Mouse (Mus musculus) hindbrain, postnatal 0 days (tissue): ENCODE measurements around the gene Ints1. TPM values are rescaled to one million over a fixed set of nuclear protein-coding genes. Genes with fewer than 3 reads are reported as not detected.
A peak's percentile ranks its signal among the peaks of the same experiment; 100 is the strongest.
"Not testable (repeated sequence)": the region's sequence is repeated elsewhere in the genome, so short reads cannot be mapped to it uniquely, and the experiment has no call there.

Source experiments
- ATAC-seq: fragments of 200-750 bp; cut with Nextera tagmentation; 2 replicates; pipeline ENCODE4 v1.8.0; 2017; ENCODE audit warnings: mild to moderate bottlenecking, moderate TSS enrichment, moderate library complexity
- DNase-seq: peaks from one replicate; pipeline ENCODE4 v3.0.0-alpha.2; 2015; ENCODE audit warnings: low spot score
- H3K27ac ChIP-seq: fragments of 300-500 bp; sonication (generic); 2 replicates; pipeline ENCODE4 v1.5.1; 2014; ENCODE audit warnings: mild to moderate bottlenecking
- H3K27me3 ChIP-seq: fragments of 300-500 bp; sonication (generic); 2 replicates; pipeline ENCODE4 v1.6.1; 2014; ENCODE audit warnings: low read length, mixed read lengths; ENCODE audit not compliant: insufficient read depth
- H3K36me3 ChIP-seq: fragments of 300-500 bp; sonication (generic); 2 replicates; pipeline ENCODE4 v1.6.1; 2014; ENCODE audit warnings: low read length, mixed read lengths; ENCODE audit not compliant: insufficient read depth
- H3K4me1 ChIP-seq: fragments of 300-500 bp; sonication (generic); 2 replicates; pipeline ENCODE4 v1.6.1; 2014; ENCODE audit warnings: antibody characterized with exemption, low read length, mixed read lengths; ENCODE audit not compliant: insufficient read depth
- H3K4me2 ChIP-seq: fragments of 300-500 bp; sonication (generic); 2 replicates; pipeline ENCODE4 v1.6.1; 2014; ENCODE audit warnings: low read depth, mild to moderate bottlenecking, low read length, moderate library complexity, mixed read lengths
- H3K4me3 ChIP-seq: fragments of 300-500 bp; sonication (generic); 2 replicates; pipeline ENCODE4 v1.5.1; 2014; ENCODE audit warnings: low read length
- H3K9ac ChIP-seq: fragments of 300-500 bp; sonication (generic); replicated peaks from 2 replicates; pipeline ENCODE4 v1.6.1; 2014; ENCODE audit warnings: mild to moderate bottlenecking, low read length, moderate library complexity, mixed read lengths
- H3K9me3 ChIP-seq: fragments of 300-500 bp; sonication (generic); 2 replicates; pipeline ENCODE4 v1.6.1; 2016; ENCODE audit warnings: low read length, mixed read lengths
- CTCF ChIP-seq: IDR thresholded peaks from 2 replicates; pipeline ENCODE4 v1.5.1; 2016; ENCODE audit warnings: antibody characterized with exemption, control low read depth, low read depth
- WGBS: fragments of 180-500 bp; shearing (Covaris S2); extraction: QIAGEN DNeasy Blood & Tissue Kit; methylation state at CpG from one replicate; pipeline ENCODE4 v1.1.7; 2014; 5-methylcytosine and 5-hydroxymethylcytosine counted together
- polyA plus RNA-seq: library from polyadenylated mRNA; unstranded; fragments of >200 nt; fragmentation: Nextera tagmentation; extraction: Ambion mirVana; gene quantifications from 2 replicates; pipeline ENCODE4 v1.2.1, GENCODE M21; 2015
- total RNA-seq: library from RNA; depleted of rRNA; stranded (reverse); fragments of >200 nt; gene quantifications from 2 replicates; pipeline ENCODE4 v1.2.3, GENCODE M21; 2014

Ints1 gene
- total and polyA plus RNA-seq, 2 experiments from 2014 or later, result 23.2 to 158 TPM

DNA sequence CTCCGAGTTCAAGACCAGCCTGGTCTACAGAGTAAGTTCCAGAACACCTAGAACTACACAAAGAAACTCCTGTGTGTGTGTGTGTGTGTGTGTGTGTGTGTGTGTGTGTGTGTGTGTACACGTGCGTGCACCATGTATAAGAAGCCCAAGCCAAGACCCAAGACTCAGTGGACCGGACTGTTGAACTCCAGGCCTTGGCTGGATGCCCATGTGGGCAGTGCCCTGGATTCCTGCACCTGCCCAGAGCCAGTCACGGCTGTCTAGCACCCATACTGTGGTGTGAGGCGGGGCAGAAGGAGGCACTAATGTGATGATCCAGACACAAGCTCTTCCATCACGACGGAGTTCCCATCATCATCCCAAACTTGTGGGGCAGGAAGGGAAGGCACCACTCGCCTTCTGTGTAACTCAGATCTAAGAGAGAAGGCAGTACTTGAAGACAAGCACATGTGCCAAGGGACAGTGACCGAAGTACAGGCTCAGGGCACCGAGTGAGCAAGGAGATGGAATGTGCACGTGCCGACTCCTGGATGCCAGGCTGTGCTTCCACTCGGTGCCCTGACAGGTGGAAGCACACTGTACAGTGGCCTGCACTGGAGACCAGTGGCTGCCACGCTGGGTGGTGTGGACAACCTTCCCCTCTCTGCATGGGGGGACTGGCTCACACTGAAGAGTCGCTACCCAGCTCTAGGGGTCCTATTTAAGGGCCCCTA is 25.9 kb downstream of the Ints1 start:
- no peak for ATAC-seq
- 76% methylated on average over 16 of the region's 16 CpGs for WGBS

DNA sequence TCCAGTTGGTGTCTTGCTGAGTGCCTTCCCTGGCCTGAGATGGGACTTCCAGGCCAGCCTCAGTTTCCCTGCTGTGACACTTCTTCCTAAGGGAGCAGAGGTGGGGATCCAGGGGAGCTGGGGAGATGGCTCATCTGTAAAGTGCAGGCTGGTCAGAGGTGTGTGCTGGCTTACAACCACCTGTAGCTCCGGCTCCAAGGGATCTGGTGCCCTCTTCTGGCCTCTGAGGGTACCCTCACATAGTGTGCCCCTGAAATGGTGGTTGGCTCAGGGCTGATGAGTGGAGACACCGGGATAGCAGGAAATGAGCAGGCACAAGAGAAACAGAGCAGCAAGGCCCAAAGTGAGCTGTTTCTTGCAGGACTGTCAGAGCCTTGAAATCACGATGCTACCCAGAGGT is 29.7 kb downstream of the Ints1 start:
- H3K4me3 ChIP-seq, result no peak overlapping the region
- DNase-seq (peak; percentile 78), ATAC-seq (peak; percentile 78)
- H3K4me2 ChIP-seq, result no peak overlapping the region
- no peak overlapping the region for H3K9ac ChIP-seq
- no peak overlapping the region for H3K27ac ChIP-seq
- H3K4me1 ChIP-seq, result no peaks in the 10 kb centered on the region
- no peaks in the 10 kb centered on the region for H3K27me3 ChIP-seq
- TF ChIP-seq CTCF, result peak; percentile 84
- H3K9me3 ChIP-seq, result no peaks in the 10 kb centered on the region
- no peaks in the 10 kb centered on the region for H3K36me3 ChIP-seq
- 4% methylated on average over 3 of the region's 3 CpGs for WGBS

More for the DNA sequence above, 25.9 kb downstream of the Ints1 start:
- no peaks in the 10 kb centered on the region for H3K4me1 ChIP-seq
- no peak overlapping the region for H3K4me3 ChIP-seq
- no peak overlapping the region for H3K27ac ChIP-seq
- H3K36me3 ChIP-seq, result peaks cover 27% of the 10 kb centered on the region
- no peaks in the 10 kb centered on the region for H3K27me3 ChIP-seq
- no peaks in the 10 kb centered on the region for H3K9me3 ChIP-seq
- no peak overlapping the region for H3K4me2 ChIP-seq
- peak; percentile 35 for DNase-seq
- no peak for TF ChIP-seq CTCF
- H3K9ac ChIP-seq, result no peak overlapping the region

DNA sequence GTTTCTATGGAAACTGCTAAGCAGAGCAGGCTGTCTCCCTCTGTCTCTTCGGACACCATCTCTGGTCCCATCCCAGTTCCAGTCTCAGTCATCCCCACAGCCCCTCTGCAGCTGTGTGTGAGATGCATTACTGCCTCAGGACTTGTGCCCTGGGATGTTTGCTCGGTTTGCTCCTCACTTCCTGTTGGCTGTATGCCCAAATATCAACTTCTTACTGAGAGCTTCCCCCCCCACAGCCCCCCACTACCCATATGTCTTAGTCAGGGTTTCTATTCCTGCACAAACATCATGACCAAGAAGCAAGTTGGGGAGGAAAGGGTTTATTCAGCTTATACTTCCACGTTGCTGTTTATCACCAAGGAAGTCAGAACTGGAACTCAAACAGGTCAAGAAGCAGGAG is 32.8 kb downstream of the Ints1 start:
- H3K36me3 ChIP-seq, H3K4me1 ChIP-seq, H3K27ac ChIP-seq, ATAC-seq, H3K9ac ChIP-seq, H3K9me3 ChIP-seq, H3K4me2 ChIP-seq, H3K27me3 ChIP-seq, DNase-seq, H3K4me3 ChIP-seq: not testable (repeated sequence)
- WGBS, result 55% methylated on average over 3 of the region's 3 CpGs

DNA sequence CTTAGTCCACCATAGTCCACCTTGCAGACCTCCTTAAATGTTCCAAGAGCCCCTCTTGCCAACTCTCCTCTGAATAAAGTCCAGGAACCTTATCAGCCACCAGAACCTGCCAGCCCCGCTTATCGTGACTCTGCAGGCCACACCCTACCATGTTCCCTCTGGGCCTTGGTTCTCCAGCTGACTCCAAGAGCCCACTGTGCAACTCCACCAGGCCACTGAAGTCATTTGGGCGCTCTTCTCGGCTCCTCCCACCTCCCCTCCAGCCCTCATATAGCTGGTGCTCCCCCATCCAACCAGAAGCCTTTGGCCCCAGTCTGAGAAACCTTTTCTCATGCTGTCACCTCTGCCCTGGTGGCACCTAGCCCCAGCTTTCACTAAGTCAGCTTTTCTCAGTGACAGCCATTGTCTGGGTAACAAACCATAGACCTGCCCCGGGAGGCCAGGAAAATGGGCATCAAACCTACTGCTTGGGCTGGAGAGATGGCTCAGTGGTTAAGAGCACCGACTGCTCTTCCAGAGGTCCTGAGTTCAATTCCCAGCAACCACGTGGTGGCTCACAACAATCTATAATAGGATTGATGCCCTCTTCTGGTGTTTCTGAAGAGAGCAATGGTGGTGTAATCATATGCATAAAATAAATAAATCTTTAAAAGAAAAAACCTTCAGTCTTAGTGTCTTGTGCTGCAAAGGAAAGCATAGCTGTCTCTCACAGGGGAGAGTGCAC is 36.7 kb downstream of the Ints1 start:
- Histone ChIP-seq H3K4me3 (no peak overlapping the region), H3K9me3 (no peaks in the 10 kb centered on the region), H3K4me1 (peaks cover 11% of the 10 kb centered on the region; the same call in 1 of the 2 replicates), H3K4me2 (no peak overlapping the region), H3K27ac (no peak overlapping the region), H3K9ac (no peak overlapping the region), H3K27me3 (no peaks in the 10 kb centered on the region), H3K36me3 (no peaks in the 10 kb centered on the region)
- TF ChIP-seq CTCF, result no peak
- no peak for DNase-seq
- 72% methylated on average over 7 of the region's 7 CpGs for WGBS
- no peak for ATAC-seq

DNA sequence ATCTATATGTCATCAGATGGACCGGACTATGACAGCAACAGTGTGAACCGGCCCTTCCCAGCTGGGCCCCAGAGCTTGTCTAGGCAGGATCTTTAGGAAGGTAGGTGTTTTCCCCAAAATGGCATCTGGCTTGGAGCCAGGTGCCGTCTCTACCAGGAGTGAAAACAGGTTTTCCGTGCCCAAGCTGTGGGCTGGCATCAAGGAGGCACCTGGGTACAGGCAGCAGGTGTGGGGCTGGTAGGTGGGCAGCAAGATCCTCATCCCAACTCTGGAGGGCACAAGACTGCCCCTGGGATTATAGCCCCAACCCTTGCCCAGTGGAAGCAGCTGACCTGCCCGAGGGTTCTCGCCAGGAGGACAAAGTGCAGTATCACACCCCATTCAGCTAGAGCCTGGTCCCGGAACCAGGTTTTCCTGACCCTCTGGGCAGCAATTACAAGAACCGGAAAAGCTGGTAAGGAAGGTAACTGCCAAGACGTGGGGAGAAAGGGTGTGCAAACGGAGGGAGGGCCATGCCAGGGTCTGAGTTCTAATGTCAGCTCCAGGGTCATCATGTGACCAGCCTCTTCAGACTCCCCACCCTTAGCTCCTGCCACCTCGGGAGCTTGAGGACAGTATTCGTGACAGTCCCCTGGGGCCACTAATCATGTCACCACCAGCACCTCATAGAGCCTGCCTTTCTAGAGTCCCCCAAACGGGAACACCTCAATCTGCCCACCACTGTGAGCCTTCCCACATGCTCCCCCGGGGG is 37.5 kb downstream of the Ints1 start:
- Histone ChIP-seq H3K27me3 (no peaks in the 10 kb centered on the region), H3K27ac (no peak overlapping the region), H3K4me3 (no peak overlapping the region), H3K36me3 (no peaks in the 10 kb centered on the region), H3K9ac (no peak overlapping the region), H3K4me1 (peaks cover 16% of the 10 kb centered on the region; the same call in 1 of the 2 replicates), H3K4me2 (no peak overlapping the region), H3K9me3 (no peaks in the 10 kb centered on the region)
- DNase-seq (no peak), ATAC-seq (no peak)
- TF ChIP-seq CTCF, result no peak
- WGBS, result 81% methylated on average over 14 of the region's 14 CpGs

DNA sequence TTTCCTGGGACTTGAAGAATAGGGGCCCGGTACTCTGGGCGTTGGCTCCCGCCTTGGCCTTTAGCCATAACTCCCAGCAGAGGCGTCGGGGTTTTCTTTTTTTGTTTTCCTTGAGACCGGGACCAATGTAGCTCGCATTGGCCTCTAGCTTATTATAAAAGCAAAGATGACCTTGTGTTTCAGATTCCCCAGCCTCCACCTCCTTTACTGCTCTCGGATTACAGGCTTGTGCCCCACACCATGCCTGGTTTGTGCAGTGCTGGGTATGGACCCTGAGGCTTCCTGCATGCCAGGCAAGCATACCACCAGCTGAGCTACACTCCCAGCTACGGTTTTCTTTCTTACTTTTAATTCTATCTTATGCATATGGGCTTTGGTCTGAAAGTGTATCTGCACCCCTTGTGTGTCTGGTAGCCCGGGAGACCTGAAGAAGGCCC is 39.0 kb downstream of the Ints1 start:
- Histone ChIP-seq H3K9me3 (no peaks in the 10 kb centered on the region), H3K27me3 (no peaks in the 10 kb centered on the region), H3K27ac (no peak overlapping the region), H3K4me3 (peak overlapping the region; percentile 54), H3K4me1 (peaks cover 25% of the 10 kb centered on the region; the same call in 1 of the 2 replicates), H3K4me2 (peak overlapping the region; percentile 94), H3K36me3 (no peaks in the 10 kb centered on the region), H3K9ac (0 out of 2 replicates have a peak overlapping the region, but pooled peaks have one; percentile 63)
- no peak for TF ChIP-seq CTCF
- DNase-seq (no peak), ATAC-seq (peak; percentile 45)
- WGBS, result 8% methylated on average over 10 of the region's 10 CpGs
